Mouse (Mus musculus) forebrain, embryonic 13.5 days (tissue): Measurements from ENCODE around the gene Emilin1. TPM values are rescaled to one million over a fixed set of nuclear protein-coding genes. Genes with fewer than 3 reads are reported as not detected.

Source experiments
- ATAC-seq: fragments of 200-750 bp; cut with Nextera tagmentation; 2 replicates; pipeline ENCODE4 v1.8.0; 2017
- H3K27ac ChIP-seq: fragments of 300-500 bp; sonication (generic); 2 replicates; pipeline ENCODE4 v1.5.1; 2015; ENCODE audit warnings: inconsistent platforms, mild to moderate bottlenecking, moderate library complexity
- H3K27me3 ChIP-seq: fragments of 300-500 bp; sonication (generic); 2 replicates; pipeline ENCODE4 v1.6.1; 2015; ENCODE audit warnings: mild to moderate bottlenecking, inconsistent platforms
- H3K36me3 ChIP-seq: fragments of 300-500 bp; sonication (generic); 2 replicates; pipeline ENCODE4 v1.6.1; 2015; ENCODE audit warnings: mild to moderate bottlenecking, inconsistent platforms; ENCODE audit not compliant: poor library complexity, severe bottlenecking
- H3K4me1 ChIP-seq: fragments of 300-500 bp; sonication (generic); 2 replicates; pipeline ENCODE4 v1.6.1; 2015; ENCODE audit warnings: inconsistent platforms
- H3K4me2 ChIP-seq: fragments of 300-500 bp; sonication (generic); 2 replicates; pipeline ENCODE4 v1.6.1; 2015; ENCODE audit warnings: inconsistent platforms, mild to moderate bottlenecking, moderate library complexity
- H3K4me3 ChIP-seq: fragments of 300-500 bp; sonication (generic); 2 replicates; pipeline ENCODE4 v1.5.1; 2015; ENCODE audit warnings: mild to moderate bottlenecking, inconsistent platforms
- H3K9ac ChIP-seq: fragments of 300-500 bp; sonication (generic); 2 replicates; pipeline ENCODE4 v1.6.1; 2015; ENCODE audit warnings: mild to moderate bottlenecking, inconsistent platforms
- H3K9me3 ChIP-seq: fragments of 300-500 bp; sonication (generic); replicated peaks from 2 replicates; pipeline ENCODE4 v1.6.1; 2016; ENCODE audit warnings: inconsistent platforms
- WGBS: fragments of 180-500 bp; shearing (Covaris S2); methylation state at CpG from one replicate; pipeline ENCODE4 v1.1.7; 2015; 5-methylcytosine and 5-hydroxymethylcytosine counted together
- polyA plus RNA-seq: library from polyadenylated mRNA; unstranded; fragments of >200 nt; fragmentation: Nextera tagmentation; extraction: Ambion mirVana; gene quantifications from 2 replicates; pipeline ENCODE4 v1.2.1, GENCODE M21; 2015

Gene Emilin1
- polyA plus RNA-seq, 1 experiment from 2014 or later: 10.3 TPM

GRCm38 (mm10) chr5:30968416-30968815 is 55.2 kb downstream of the Emilin1 start, which contains the start of gene Tcf23:
Gene Tcf23 (plus strand): TSS chr5:30968662.
- no peak for ATAC-seq
- no peaks in the 10 kb centered on the region for H3K9me3 ChIP-seq
- H3K4me1 ChIP-seq: no peaks in the 10 kb centered on the region
- WGBS: 71% methylated on average over 8 of the region's 8 CpGs
- no peak within 1 kb of the TSS for H3K9ac ChIP-seq
- H3K27me3 ChIP-seq: 0 out of 2 replicates have a peak, but pooled peaks cover 2% of the 10 kb centered on the region
- H3K4me2 ChIP-seq: no peak within 1 kb of the TSS
- H3K4me3 ChIP-seq: no peak within 1 kb of the TSS
- no peaks in the 10 kb centered on the region for H3K36me3 ChIP-seq
- H3K27ac ChIP-seq: no peak within 1 kb of the TSS

GRCm38 (mm10) chr5:30969440-30969839 is 56.2 kb downstream of the Emilin1 start:
- WGBS: 78% methylated on average over 2 of the region's 2 CpGs

More at GRCm38 (mm10) chr5:30969440-30969839, 56.2 kb downstream of the Emilin1 start:
- Histone ChIP-seq H3K27me3 (0 out of 2 replicates have a peak, but pooled peaks cover 2% of the 10 kb centered on the region), H3K9me3 (no peaks in the 10 kb centered on the region), H3K9ac (no peak overlapping the region), H3K4me2 (no peak overlapping the region), H3K4me3 (no peak overlapping the region), H3K27ac (no peak overlapping the region), H3K4me1 (no peaks in the 10 kb centered on the region), H3K36me3 (no peaks in the 10 kb centered on the region)
- ATAC-seq: no peak

Other genes with a start within 250 kb of the Emilin1 start
- 264 and 275 TPM in 2 replicates for gene Cenpa, start 246.6 kb upstream of the Emilin1 start, polyA plus RNA-seq
- 118 and 134 TPM in 2 replicates for gene Dpysl5, start 201.8 kb upstream of the Emilin1 start, polyA plus RNA-seq
- 64.1 and 72.9 TPM in 2 replicates for gene Mapre3, start 98.8 kb upstream of the Emilin1 start, polyA plus RNA-seq
- 44.0 and 46.8 TPM in 2 replicates for gene Tmem214, start 45.4 kb upstream of the Emilin1 start, polyA plus RNA-seq
- 22.7 and 25.3 TPM in 2 replicates for gene Agbl5, start 24.7 kb upstream of the Emilin1 start, polyA plus RNA-seq
- 325 and 333 TPM in 2 replicates for gene Ost4, start 5.6 kb upstream of the Emilin1 start, polyA plus RNA-seq
- 3.3 and 7.6 TPM in 2 replicates for gene Khk, start 8.0 kb downstream of the Emilin1 start, polyA plus RNA-seq
- gene Cgref1, start 32.2 kb downstream of the Emilin1 start, polyA plus RNA-seq: 9.2 and 10.1 TPM in 2 replicates
- gene Preb, start 47.0 kb downstream of the Emilin1 start, polyA plus RNA-seq: 126 and 132 TPM in 2 replicates
- gene Tcf23, start 55.3 kb downstream of the Emilin1 start, polyA plus RNA-seq: not detected in 2 replicates
- gene Atraid, start 134.9 kb downstream of the Emilin1 start, polyA plus RNA-seq: 124 and 130 TPM in 2 replicates
- gene Slc5a6, start 135.5 kb downstream of the Emilin1 start, polyA plus RNA-seq: 10.9 and 11.5 TPM in 2 replicates
- gene Cad, start 141.4 kb downstream of the Emilin1 start, polyA plus RNA-seq: 24.2 and 28.6 TPM in 2 replicates
- not detected in 2 replicates for gene Dnajc5g, start 192.9 kb downstream of the Emilin1 start, polyA plus RNA-seq
- 1.7 and 1.8 TPM in 2 replicates for gene Slc30a3, start 194.8 kb downstream of the Emilin1 start, polyA plus RNA-seq
- gene Trim54, start 203.3 kb downstream of the Emilin1 start, polyA plus RNA-seq: not detected in 2 replicates
- gene Ucn, start 225.4 kb downstream of the Emilin1 start, polyA plus RNA-seq: not detected in 2 replicates
- 56.7 and 57.1 TPM in 2 replicates for gene Mpv17, start 240.8 kb downstream of the Emilin1 start, polyA plus RNA-seq